Mouse (Mus musculus) cerebellum, adult 9-10 months (tissue): ENCODE data around the gene Fbxo21.

Source experiments
- DNase-seq: peaks from one replicate; pipeline ENCODE4 v3.0.0; 2022

The Fbxo21 gene

DNA sequence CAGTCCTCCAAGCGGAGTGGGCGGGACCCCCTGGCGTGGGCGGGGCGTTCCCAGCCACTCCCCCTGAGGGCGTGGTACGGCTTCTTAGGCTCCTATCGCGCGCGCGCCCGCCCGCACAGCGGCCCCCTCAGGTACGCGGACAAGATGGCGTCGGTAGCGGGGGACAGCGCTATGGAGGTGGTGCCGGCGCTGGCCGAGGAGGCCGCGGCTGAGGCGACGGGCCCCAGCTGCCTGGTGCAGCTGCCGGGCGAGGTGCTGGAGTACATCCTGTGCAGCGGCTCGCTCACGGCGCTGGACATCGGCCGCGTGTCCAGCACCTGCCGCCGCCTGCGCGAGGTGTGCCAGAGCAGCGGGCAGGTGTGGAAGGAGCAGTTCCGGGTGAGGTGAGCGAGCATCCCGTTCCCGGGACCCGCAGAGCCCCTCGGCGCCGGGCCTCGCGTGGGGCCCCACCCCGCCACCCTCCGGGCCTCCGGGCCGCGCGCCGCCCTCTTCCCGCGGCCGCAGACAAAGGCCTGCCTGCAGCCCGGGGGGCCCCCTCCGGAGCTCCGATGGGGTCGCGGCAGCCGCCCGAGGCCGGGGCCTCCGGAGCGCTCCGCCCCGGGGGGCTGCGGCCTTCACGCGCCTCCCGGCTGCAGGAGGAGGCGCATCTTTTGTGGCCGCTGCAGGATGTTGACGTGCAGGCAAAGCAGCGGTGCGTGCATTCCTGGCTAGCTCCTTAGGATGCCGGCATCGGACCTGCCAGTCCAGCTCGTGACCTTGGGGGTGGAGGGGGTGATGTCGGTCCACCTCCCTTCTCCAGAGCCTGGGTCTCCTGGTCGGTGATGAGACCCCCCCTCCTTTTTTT, at the start of gene Fbxo21:
Gene Fbxo21 (plus strand): TSS at position 74 of the 844 bp plus-strand sequence.
- DNase-seq = peak; percentile 99

DNA sequence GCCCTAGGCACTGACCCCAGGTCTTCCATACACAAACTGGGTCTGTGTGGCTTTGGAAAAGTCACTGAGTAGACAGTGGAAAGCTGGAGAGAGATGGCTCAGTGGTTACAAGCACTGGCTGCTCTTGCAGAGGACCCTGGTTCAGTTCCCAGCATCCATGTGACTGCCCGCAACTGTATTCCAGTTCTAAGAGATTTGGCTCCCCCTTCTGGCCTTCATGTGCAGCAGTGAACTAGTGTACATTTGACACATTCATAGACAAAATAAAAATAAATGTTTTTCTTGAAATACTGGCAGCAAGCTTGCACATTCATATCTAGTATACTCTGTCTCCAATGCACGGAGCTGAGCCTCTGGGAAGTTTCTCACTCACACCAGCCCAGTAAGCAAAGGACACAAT, 48.0 kb upstream of the Fbxo21 start:
- no peak for DNase-seq

DNA sequence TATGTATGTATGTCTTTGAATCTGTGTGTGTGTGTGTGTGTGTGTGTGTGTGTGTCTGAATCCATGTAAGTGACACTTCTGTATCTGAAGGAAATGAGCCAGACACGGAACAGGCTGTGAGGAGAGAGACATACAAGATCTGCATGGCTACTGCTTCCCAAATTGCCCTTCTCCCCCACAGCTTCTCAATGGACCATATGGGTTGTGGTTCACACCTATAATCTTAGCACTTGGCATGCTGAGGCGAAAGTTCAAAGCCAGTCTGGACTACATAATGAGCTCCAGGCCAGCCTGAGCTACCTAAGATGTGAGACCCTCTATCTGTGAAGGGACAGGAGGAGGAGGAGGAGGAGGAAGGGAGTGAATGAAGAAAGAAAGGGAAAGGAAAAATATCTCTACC, 44.3 kb upstream of the Fbxo21 start:
- DNase-seq = no peak

DNA sequence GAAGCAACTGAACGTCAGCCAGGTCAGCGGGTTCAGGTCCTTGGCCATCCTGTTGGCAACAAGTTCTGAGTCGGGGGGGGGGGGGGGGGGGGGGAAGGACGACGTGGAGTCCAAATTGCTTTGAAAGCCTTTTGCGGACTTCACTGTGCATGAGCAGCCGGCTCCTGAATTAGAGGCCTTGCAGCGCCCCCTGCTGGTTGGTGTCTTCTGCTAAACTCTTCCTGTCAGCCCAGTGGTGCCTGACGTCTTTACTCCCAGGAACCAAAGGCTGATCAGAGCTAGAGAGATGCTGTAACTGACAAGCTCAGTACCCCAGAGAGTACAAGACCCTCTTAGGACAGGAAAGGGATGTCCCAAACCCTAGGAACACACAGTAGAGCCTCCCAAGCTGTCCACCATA, 43.7 kb upstream of the Fbxo21 start:
- peak; percentile 90 for DNase-seq

DNA sequence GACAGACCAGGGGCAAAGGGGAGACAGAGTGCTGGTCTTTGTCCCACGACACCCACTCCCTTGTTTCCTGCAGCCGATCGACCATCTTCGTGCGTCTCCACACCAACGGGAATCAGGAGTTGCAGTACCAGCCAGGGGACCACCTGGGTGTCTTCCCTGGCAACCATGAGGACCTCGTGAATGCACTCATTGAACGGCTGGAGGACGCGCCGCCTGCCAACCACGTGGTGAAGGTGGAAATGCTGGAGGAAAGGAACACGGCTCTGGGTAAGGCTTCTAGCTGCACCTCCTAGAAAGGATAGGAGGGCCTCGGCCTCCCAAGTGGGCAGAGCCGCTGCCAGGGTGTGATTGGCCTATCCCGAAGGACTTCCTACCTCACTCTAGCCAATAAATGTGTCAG, 40.2 kb upstream of the Fbxo21 start:
- DNase-seq = no peak

DNA sequence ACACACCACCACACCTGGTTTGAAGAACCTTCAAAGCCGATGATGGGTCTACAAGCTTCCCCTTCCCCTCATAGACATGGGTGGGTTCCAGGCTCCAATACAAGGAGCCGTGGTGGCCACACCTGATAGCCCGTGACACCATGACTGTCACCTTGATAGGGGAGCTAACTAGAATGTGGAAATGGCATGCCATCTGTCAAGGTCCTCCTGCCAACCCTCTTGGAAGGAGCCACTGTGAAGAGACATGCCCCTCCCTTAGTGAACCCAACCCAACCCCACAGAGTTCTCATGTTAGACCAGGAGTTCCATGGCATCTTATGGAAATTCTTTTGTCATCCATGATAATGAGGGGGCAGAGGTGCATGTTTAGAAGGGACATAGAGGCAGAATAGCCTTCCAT, 39.3 kb upstream of the Fbxo21 start:
- DNase-seq = peak; percentile 86

DNA sequence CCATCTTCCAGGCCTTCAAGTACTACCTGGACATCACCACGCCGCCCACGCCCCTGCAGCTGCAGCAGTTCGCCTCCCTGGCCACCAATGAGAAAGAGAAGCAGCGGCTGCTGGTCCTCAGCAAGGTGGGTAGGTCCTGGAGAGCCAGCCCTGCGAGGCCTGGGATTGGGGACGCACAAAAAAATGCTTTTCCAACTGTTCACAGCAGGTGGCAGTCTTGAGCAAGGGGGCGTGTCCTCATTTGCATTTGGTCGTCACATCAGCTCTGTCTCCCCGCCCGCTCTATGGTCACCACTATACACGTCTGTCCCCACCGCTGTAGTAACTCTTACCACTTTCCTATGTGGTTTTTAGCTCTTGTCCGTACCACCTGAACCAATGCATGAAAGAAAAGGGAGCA, 38.3 kb upstream of the Fbxo21 start:
- no peak for DNase-seq

DNA sequence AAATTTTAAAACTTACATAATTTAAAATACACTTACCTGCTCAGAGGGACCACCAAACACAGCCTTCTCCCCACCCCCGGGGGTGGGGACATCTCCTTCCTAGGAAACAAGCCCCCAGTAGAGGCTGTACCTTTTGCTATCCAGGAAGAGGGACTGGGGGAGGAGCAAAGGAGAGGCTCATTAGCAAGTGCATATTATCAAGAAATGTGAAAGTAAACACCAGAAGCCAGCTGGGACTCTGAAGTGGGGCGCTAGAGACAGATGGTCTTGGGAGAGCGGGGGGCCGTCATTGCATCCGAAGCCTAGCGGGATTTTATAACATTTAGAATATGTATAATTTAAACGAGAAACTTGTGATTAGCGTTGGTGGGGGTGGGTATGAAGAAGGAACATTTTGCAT, 37.1 kb upstream of the Fbxo21 start:
- no peak for DNase-seq

DNA sequence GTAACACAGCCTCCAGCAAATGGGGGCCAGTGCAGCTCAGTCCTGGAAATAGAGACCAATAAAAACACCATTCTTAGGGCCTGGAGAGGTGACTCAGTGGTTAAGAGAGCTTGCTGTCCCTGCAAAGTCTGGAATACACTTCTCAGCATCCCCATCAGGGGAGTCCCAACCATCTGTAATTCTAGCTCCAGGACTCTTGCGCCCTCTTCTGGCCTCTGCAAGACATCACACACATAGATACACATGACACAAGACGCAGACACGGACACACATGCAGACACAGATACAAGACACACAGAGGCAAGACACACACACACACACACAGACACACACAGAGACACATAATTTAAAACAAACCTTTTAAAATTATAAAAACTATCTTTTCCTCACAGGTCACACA, 35.0 kb upstream of the Fbxo21 start:
- no peak for DNase-seq

DNA sequence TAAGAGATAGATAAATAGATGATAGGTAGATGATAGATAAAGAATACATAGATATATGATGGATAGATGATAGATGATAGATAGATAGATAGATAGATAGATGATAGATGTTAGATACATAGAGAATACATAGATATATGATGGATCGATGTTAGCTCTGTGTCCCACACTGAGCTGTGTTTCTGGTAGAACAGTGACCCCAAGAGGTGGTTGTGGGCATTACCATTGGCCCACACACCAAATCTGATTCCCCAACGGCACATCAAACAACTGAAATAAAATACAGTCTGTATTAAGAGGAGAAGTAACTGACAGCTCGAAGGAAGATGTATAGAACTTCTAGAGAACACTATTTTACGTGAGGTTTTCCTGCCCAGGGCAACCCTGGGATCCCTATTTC, 29.9 kb upstream of the Fbxo21 start:
- DNase-seq = peak; percentile 79

DNA sequence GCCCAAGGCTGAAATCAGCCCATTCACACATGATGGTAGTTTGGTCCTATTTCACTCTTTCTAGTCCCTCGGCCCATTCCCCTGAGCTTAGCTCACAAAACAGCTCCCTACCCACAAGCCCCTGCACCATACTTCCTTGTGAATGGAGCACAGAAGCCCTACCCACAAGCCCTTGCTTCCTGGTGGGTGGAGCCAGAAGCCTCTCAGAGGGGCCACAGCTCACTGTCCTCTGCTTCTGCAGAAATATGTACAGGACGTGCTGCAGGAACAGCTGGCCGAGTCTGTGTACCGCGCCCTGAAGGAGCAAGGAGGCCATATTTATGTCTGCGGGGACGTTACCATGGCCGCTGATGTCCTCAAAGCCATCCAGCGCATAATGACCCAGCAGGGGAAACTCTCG, 27.1 kb upstream of the Fbxo21 start:
- no peak for DNase-seq

DNA sequence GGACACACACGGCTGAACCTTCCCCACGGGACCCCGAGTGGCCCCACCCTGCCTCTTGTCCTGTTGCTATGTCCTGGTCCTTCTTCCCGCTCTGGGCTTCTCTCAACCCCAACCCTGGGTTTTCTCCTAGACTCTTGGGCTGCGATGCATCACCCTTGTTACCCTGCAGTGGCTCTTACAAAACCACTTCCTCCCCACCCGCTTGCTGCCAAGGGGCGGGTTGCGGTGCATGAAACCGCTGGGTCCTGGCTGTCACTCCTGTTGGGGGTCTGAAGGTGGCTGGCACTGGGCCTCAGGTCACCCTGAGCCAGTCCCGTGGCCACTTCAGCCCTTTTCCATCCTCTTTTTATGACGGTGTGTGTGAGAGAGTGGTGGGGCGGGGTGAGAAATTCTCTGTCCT, 22.6 kb upstream of the Fbxo21 start:
- no peak for DNase-seq

DNA sequence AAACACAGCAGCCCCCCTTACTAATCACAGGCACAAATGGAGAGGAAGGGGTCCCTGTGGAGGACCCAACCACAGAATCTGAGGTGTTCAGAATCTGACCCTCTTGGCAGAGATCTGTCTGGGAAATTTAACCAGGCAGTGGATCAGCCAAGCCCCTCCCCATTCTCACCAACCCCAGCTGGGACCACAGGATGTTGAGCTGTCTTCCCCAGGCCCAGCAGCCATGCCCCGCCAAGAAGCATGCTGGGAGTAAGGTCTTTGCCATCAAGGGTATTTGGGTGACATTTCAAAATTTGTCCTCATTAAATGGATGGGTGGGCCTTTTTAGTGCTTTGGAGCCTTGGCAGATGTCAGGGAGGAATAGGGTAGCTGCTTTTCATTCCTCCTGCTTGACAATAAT, 22.1 kb upstream of the Fbxo21 start:
- DNase-seq = no peak

DNA sequence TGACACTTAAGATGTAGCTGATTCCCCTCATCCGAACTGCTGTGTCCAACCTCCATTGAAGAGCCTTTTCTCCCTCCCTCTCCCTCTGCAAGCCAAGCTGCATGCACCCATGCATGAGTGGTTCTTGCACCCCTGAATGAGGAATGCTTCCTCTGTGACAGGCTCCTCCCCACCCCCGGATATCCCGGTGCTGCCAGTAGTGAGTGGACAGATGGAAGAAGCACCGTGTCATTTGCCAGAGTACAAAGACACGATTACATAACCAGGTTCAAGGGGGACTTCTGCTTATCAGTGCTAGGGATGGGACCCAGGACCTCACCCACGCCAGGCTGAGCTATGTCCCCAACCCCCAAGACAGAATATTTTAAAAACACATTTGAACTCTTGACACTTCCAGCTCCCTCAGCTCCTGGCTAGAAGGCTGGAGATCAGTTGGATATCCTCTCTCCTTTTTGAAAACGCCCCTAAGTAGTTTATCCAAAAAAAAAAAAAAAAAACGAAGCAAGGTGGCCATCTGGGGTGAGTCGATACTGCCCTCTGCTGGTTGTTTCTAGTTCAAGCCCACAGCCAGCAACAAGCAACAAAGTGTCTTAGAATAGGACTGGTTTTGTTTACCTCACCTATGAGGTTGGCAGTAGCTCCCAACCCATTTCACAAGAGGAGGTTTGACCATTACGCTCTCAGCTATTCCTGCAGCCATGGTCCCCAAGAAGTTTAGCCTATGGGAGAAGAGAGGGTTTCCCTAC, 20.7 kb upstream of the Fbxo21 start:
- peak; percentile 81 for DNase-seq

DNA sequence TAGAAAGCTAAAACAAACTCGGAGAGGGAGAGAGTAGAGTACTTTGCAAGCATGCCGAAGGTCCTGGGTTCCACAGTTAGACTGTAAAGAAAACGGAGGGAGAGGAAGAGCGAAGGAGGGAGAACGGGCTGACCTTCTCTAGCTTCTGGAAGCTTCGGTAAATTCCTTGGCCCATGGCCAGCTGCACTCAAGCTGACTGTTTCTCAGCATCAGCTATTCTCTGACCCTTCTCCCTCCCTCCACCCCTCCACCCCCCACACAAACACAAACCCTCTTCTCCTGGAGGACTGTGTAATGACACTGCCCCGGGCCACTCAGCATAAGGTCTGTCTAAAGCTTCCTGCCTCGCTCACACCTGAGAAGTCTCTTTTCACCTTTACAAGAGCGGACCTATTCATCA, 11.8 kb upstream of the Fbxo21 start:
- DNase-seq = no peak

DNA sequence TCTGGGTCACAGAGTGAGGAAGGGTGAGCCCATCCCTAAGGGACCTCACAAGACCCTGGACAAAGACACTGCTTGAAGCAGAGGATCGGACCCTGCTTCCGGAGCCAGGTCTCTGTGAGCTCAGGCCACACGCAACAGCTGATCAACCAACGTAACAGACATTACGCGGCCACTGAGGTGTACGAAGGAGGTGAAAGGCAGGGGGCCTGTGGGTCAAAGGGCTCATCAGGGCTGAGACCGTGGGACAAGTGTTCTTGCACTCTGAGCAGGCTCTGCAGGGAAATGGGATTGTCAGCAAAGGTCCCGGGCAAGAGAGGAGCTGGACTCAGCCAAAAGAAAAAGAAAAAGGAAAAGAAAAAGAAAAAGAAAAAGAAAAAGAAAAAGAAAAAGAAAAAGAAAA, 9.6 kb upstream of the Fbxo21 start:
- no peak for DNase-seq

DNA sequence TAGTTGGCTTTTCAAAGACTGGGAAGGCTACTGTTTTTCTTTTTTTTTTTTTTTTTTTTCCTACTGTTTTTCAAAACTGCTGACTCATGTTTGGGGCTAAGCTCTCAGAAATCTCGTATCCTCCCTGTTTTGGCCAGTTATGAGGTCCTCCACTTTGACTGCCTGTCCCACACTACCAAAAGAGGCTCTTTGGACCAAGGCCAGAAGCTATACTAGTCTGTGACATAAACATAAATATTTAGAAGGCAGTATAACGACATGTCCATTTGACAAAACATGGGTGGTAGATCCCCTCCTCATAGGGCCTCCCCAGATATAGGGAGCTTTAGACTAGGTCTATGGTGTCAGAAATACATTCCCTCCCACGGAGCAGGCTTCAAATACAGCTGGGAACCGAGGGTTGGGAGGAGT, 8.9 kb upstream of the Fbxo21 start:
- DNase-seq = no peak

DNA sequence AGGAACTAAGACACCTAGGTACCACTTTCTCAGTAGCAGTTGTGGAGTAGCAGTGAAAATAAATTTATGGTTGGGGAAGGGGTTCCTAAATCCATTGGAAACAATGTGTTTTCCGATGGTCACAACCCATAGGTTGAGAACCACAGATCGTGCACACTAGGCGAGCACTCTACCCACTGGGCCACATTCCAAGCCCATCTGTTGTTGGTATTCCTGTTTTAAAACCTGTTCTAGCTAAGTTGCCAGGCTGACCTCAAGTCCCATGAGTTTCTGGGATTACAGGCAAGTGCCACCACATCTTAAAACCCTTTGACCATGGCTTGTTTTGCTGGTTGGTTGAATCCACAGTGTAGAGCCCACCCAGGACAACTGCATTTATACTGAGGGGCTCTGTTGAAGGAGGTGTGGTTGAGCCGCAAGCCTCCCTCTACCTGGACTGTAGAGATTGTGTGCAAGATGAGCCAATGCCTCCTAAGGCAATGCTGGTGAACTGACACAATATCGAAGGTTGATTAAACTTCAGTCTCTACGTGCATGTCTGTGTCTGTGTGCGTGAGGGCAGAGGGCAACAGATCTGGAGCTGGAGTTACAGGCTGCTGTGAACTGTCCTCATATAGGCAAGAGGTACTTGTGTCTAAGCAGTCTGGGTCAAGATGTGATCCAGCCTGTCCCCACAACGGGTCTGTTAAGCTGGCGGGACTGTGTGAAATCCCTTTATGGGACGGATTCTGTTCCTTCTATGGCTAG, 6.7 kb upstream of the Fbxo21 start:
- peak; percentile 81 for DNase-seq

DNA sequence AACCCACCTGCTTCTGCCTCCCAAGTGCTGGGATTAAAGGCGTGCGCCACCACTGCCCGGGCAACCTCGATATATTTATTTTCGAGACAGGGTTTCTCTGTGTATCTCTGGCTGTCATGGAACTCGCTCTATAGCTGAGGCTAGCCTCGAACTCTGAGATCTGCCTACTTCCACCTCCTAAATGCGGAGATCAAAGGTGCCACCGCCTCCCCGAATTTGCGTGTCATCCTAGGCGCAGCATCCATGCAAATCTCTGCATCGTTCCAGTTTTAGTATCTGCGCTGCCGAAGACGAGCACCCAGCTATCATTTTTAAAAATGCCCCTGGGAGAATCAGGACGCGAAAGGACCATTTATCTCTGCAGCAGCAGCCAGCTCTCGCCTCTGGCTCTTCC, 270 bp upstream of the Fbxo21 start:
- DNase-seq = no peak

DNA sequence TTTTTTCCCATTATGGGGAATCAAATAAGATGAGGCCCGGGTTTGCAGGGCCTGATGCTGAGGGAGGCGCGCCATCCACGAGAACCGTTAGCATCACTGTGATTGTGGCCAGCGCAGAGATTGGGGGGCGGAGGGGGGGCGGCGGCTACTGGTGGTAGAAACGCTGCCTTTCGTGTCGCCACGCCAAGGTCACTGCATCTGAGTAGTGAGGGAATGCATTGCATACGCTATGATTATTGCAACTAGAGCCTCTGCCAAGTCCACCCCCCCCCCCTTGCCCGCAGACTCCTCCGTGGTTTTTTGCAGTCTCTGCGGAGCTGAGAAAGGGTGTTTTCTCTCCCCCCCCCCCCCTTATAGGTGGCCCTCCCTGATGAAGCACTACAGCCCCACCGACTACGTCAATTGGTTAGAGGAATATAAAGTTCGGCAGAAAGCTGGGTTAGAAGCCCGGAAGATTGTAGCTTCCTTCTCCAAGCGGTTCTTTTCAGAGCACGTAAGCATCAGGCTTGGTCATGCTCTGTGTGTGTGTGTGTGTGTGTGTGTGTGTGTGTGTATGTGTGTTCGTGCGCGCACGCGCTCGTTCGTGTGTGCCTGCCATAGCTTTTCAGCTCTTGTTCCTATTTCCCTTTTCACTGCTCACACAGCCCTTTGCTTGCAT, 1.1 kb downstream of the Fbxo21 start:
- peak; percentile 67 for DNase-seq

DNA sequence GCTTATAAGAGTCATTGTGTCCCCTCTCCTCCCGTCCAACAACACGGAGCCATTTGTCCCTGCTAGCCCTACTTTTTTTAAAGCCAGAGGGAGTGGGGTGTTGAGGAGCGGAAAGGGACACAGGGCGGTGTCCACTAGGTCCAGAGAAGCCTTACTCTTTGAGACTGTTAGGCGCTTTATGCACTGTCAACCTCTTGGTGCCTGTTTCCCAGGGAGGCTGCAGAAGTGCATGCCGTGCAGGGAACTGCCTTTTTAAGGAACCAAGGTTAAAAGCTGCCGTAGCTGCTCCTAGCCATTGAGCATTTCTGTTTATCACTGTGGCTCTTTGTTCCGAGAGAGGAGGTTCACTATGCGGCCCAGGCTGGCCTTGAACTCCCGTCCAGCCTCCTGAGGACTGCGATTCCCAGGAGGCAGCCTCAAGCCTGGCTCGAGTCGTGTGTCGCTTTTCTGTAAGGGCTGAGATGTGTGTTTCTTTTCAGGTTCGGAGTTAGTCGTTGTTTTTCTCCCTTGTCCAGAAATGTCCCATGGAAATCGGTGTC, 1.7 kb downstream of the Fbxo21 start:
- no peak for DNase-seq

DNA sequence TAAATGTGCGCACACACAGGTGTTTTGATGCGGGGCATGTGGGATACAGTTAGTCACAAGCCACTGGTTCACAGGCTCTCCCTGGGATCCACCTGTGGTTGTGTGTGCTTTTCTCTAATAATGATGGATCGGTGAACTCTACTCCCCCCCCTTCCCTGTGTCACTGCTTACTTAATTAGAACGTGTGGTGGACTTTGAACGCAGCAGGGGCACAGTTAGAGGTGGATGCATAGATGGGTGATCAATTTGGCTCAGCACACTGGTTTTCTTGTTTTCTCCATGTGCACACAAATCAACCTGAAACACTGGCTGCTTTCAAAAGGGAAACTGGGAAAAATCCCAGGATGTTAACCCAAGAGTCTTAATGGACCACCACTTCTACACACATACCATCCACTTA, 2.6 kb downstream of the Fbxo21 start:
- no peak for DNase-seq

DNA sequence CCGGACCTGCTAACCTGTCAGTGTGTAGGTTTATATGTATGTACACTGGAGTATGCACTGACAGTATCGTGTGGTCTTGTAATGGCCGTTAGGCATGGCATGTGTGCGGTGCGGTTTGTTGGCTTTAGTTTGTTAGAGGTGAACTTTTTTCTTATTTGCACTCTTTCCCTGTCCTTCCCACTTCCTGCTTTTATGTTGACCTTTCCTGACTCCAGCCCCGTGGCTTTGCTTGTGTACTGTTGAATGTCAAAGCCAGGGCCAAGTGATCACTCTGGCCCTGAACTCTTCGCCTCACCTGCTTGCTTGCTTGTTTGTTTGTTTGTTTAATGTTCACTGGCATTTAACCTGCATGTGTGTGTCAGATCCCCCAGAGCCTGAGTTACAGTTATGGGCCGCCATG, 4.4 kb downstream of the Fbxo21 start:
- no peak for DNase-seq
